Mouse (Mus musculus): ENCODE results near the gene Gm960. TPM values are rescaled to one million over a fixed set of nuclear protein-coding genes. Genes with fewer than 3 reads are reported as not detected.
"Not testable (repeated sequence)": the region's sequence is repeated elsewhere in the genome, so short reads cannot be mapped to it uniquely, and the experiment has no call there.

Gm960 gene
- total and polyA plus RNA-seq, 2 experiments from 2014 or later = 1.6 TPM; not detected in 1

- no peak overlapping the region for H3K27ac ChIP-seq (ENCODE audit: low read depth)
- H3K9me3 ChIP-seq (replicated peaks; ENCODE audit: control insufficient read depth, low read length) = no peaks in the 10 kb centered on the region
- H3K9ac ChIP-seq (replicated peaks; ENCODE audit: low read depth, low read length) = no peak overlapping the region
- H3K4me2 ChIP-seq (ENCODE audit: low read depth, low read length) = no peak overlapping the region
- DNase-seq (ENCODE audit: low spot score) (no peak), ATAC-seq (ENCODE audit: insufficient read depth, low read depth) (no peak)
- H3K27me3 ChIP-seq (ENCODE audit: control insufficient read depth, insufficient read depth, low read length) = no peaks in the 10 kb centered on the region
- H3K4me1 ChIP-seq (ENCODE audit: control insufficient read depth, insufficient read depth) = no peaks in the 10 kb centered on the region
- no peak overlapping the region for H3K4me3 ChIP-seq (ENCODE audit: low read depth, low read length)
- H3K36me3 ChIP-seq (replicated peaks; ENCODE audit: control insufficient read depth, insufficient read depth, low read length) = no peaks in the 10 kb centered on the region
- WGBS = 73% methylated on average over 1 of the region's 1 CpGs
- peak; percentile 51 for TF ChIP-seq CTCF (IDR thresholded peaks at IDR 0.05; ENCODE audit: low read depth)
- no peak for TF ChIP-seq EP300 (IDR thresholded peaks at IDR 0.05; ENCODE audit: low read depth)
Observed at GRCm38 (mm10) chr19:4589081-4589480, 109.4 kb downstream of the Gm960 start.

- Histone ChIP-seq H3K4me3 (ENCODE audit: low read depth, low read length) (no peak overlapping the region), H3K27me3 (ENCODE audit: control insufficient read depth, insufficient read depth, low read length) (no peaks in the 10 kb centered on the region), H3K4me1 (ENCODE audit: control insufficient read depth, insufficient read depth) (no peaks in the 10 kb centered on the region), H3K9ac (replicated peaks; ENCODE audit: low read depth, low read length) (no peak overlapping the region), H3K27ac (ENCODE audit: low read depth) (no peak overlapping the region), H3K9me3 (replicated peaks; ENCODE audit: control insufficient read depth, low read length) (no peaks in the 10 kb centered on the region), H3K4me2 (ENCODE audit: low read depth, low read length) (no peak overlapping the region), H3K36me3 (replicated peaks; ENCODE audit: control insufficient read depth, insufficient read depth, low read length) (no peaks in the 10 kb centered on the region)
- DNase-seq (ENCODE audit: low spot score) (no peak), ATAC-seq (ENCODE audit: insufficient read depth, low read depth) (no peak)
- 58% methylated on average over 3 of the region's 3 CpGs for WGBS
- TF ChIP-seq CTCF (IDR thresholded peaks at IDR 0.05; ENCODE audit: low read depth) = no peak
- no peak for TF ChIP-seq EP300 (IDR thresholded peaks at IDR 0.05; ENCODE audit: low read depth)
Observed at GRCm38 (mm10) chr19:4588430-4588829, 110.0 kb downstream of the Gm960 start.

GRCm38 (mm10) chr19:4587426-4587825 is 111.0 kb downstream of the Gm960 start:
- no peaks in the 10 kb centered on the region for H3K4me1 ChIP-seq (ENCODE audit: control insufficient read depth, insufficient read depth)
- ATAC-seq (ENCODE audit: insufficient read depth, low read depth) (no peak), DNase-seq (ENCODE audit: low spot score) (no peak)
- TF ChIP-seq EP300 (IDR thresholded peaks at IDR 0.05; ENCODE audit: low read depth) (no peak), CTCF (IDR thresholded peaks at IDR 0.05; ENCODE audit: low read depth) (no peak)
- no peaks in the 10 kb centered on the region for H3K9me3 ChIP-seq (replicated peaks; ENCODE audit: control insufficient read depth, low read length)
- no peaks in the 10 kb centered on the region for H3K36me3 ChIP-seq (replicated peaks; ENCODE audit: control insufficient read depth, insufficient read depth, low read length)
- H3K4me2 ChIP-seq (ENCODE audit: low read depth, low read length) = no peak overlapping the region
- H3K27ac ChIP-seq (ENCODE audit: low read depth) = no peak overlapping the region
- no peak overlapping the region for H3K4me3 ChIP-seq (ENCODE audit: low read depth, low read length)
- H3K9ac ChIP-seq (replicated peaks; ENCODE audit: low read depth, low read length) = no peak overlapping the region
- H3K27me3 ChIP-seq (ENCODE audit: control insufficient read depth, insufficient read depth, low read length) = no peaks in the 10 kb centered on the region
- 39% methylated on average over 2 of the region's 2 CpGs for WGBS

- H3K4me1 ChIP-seq (ENCODE audit: control insufficient read depth, insufficient read depth); H3K4me3 ChIP-seq (ENCODE audit: low read depth, low read length); H3K36me3 ChIP-seq (replicated peaks; ENCODE audit: control insufficient read depth, insufficient read depth, low read length); H3K9me3 ChIP-seq (replicated peaks; ENCODE audit: control insufficient read depth, low read length); H3K27ac ChIP-seq (ENCODE audit: low read depth); H3K9ac ChIP-seq (replicated peaks; ENCODE audit: low read depth, low read length); DNase-seq (ENCODE audit: low spot score); H3K27me3 ChIP-seq (ENCODE audit: control insufficient read depth, insufficient read depth, low read length); ATAC-seq (ENCODE audit: insufficient read depth, low read depth); H3K4me2 ChIP-seq (ENCODE audit: low read depth, low read length): not testable (repeated sequence)
Observed at GRCm38 (mm10) chr19:4586783-4587182, 111.7 kb downstream of the Gm960 start.

- DNase-seq (ENCODE audit: low spot score) (no peak), ATAC-seq (ENCODE audit: insufficient read depth, low read depth) (no peak)
- no peak overlapping the region for H3K4me2 ChIP-seq (ENCODE audit: low read depth, low read length)
- WGBS = 51% methylated on average over 2 of the region's 2 CpGs
- no peaks in the 10 kb centered on the region for H3K27me3 ChIP-seq (ENCODE audit: control insufficient read depth, insufficient read depth, low read length)
- H3K27ac ChIP-seq (ENCODE audit: low read depth) = no peak overlapping the region
- no peak overlapping the region for H3K9ac ChIP-seq (replicated peaks; ENCODE audit: low read depth, low read length)
- H3K4me1 ChIP-seq (ENCODE audit: control insufficient read depth, insufficient read depth) = no peaks in the 10 kb centered on the region
- H3K36me3 ChIP-seq (replicated peaks; ENCODE audit: control insufficient read depth, insufficient read depth, low read length) = no peaks in the 10 kb centered on the region
- TF ChIP-seq CTCF (IDR thresholded peaks at IDR 0.05; ENCODE audit: low read depth) (no peak), EP300 (IDR thresholded peaks at IDR 0.05; ENCODE audit: low read depth) (no peak)
- H3K9me3 ChIP-seq (replicated peaks; ENCODE audit: control insufficient read depth, low read length) = no peaks in the 10 kb centered on the region
- no peak overlapping the region for H3K4me3 ChIP-seq (ENCODE audit: low read depth, low read length)
Observed at GRCm38 (mm10) chr19:4583856-4584255, 114.6 kb downstream of the Gm960 start.

- 78% methylated on average over 5 of the region's 5 CpGs for WGBS
- Histone ChIP-seq H3K27ac (ENCODE audit: low read depth) (no peak overlapping the region), H3K4me1 (ENCODE audit: control insufficient read depth, insufficient read depth) (no peaks in the 10 kb centered on the region), H3K9ac (replicated peaks; ENCODE audit: low read depth, low read length) (no peak overlapping the region), H3K36me3 (replicated peaks; ENCODE audit: control insufficient read depth, insufficient read depth, low read length) (no peaks in the 10 kb centered on the region), H3K4me2 (ENCODE audit: low read depth, low read length) (no peak overlapping the region), H3K27me3 (ENCODE audit: control insufficient read depth, insufficient read depth, low read length) (no peaks in the 10 kb centered on the region), H3K9me3 (replicated peaks; ENCODE audit: control insufficient read depth, low read length) (no peaks in the 10 kb centered on the region), H3K4me3 (ENCODE audit: low read depth, low read length) (no peak overlapping the region)
- ATAC-seq (ENCODE audit: insufficient read depth, low read depth) = no peak
- DNase-seq (ENCODE audit: low spot score) = no peak
- TF ChIP-seq CTCF (IDR thresholded peaks at IDR 0.05; ENCODE audit: low read depth) (no peak), EP300 (IDR thresholded peaks at IDR 0.05; ENCODE audit: low read depth) (no peak)
Observed at GRCm38 (mm10) chr19:4579296-4579695, 119.2 kb downstream of the Gm960 start.
